Comparison of ENCODE assay signal across 8 mouse cellular contexts in the genomic region with DNA sequence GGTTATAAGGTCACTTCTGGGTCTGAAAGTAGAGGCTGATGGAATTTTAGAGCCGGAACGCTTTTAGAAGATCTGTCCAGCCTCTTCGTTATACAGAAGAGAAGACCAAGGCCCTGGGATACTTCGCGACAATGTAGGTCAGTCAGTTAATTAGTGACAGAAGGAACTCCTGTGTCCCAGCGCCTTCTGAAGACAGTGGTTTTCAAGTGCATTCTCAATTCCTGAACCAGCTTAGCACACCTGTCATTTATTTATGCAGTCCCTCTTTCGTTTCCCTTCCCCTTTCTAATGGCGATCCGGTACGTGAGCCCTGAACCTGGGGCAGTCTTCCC.
DNase-seq lines count a peak whose midpoint lies in the region; ATAC-seq and TF ChIP-seq lines count a peak whose summit lies in the region.

No protein-coding gene starts in this region.

- no peak for TF ChIP-seq CTCF in hindbrain, postnatal 0 days (IDR thresholded peaks at IDR 0.05; ENCODE audit: low read depth)

- H3K36me3 ChIP-seq in kidney, embryonic 16.5 days (ENCODE audit: insufficient read depth, low read length), result no peaks in the 10 kb centered on the region
- H3K36me3 ChIP-seq in hindbrain, postnatal 0 days (ENCODE audit: insufficient read depth, low read length), result no peaks in the 10 kb centered on the region
- H3K36me3 ChIP-seq in midbrain, embryonic 15.5 days (replicated peaks), result no peaks in the 10 kb centered on the region

- peak overlapping the region; percentile 84 for H3K27ac ChIP-seq in kidney, embryonic 16.5 days (ENCODE audit: low read length)
- H3K27ac ChIP-seq in brown adipose tissue, adult 24 weeks (replicated peaks; ENCODE audit: low read depth, low read length), result peak overlapping the region; percentile 79
- H3K27ac ChIP-seq in hindbrain, postnatal 0 days, result peak overlapping the region; percentile 87
- H3K27ac ChIP-seq in midbrain, embryonic 15.5 days, result peak overlapping the region; percentile 81

- ATAC-seq in kidney, embryonic 16.5 days (ENCODE audit: low FRiP score, low TSS enrichment), result peak; percentile 0; the same call in 1 of the 2 replicates
- no peak for ATAC-seq in hindbrain, postnatal 0 days
- ATAC-seq in midbrain, embryonic 15.5 days (replicated peaks), result no peak

- peak overlapping the region; percentile 97 for H3K4me2 ChIP-seq in kidney, embryonic 16.5 days (replicated peaks; ENCODE audit: low read depth, low read length)
- peak overlapping the region; percentile 97 for H3K4me2 ChIP-seq in hindbrain, postnatal 0 days (ENCODE audit: low read depth, low read length)
- peak overlapping the region; percentile 99 for H3K4me2 ChIP-seq in midbrain, embryonic 15.5 days

- DNase-seq in kidney, postnatal 10 days, result no peak
- DNase-seq in hindbrain, postnatal 0 days (ENCODE audit: low spot score), result peak; percentile 37
- no peak for DNase-seq in left cerebral cortex, postnatal 10 days (ENCODE audit: extremely low spot score in 1 of 2, low spot score in 2 of 2)
- no peak for DNase-seq in spleen, postnatal 14 days (ENCODE audit: low spot score in 2 of 2)
- DNase-seq in cerebellum, adult 11-12 months, result no peak

- intact Hi-C loops in left cerebral cortex, postnatal 10 days (cut with DNase I), result loop anchor here (5.0 kb wide), 2 partner anchors 35 to 50 kb away; no protein-coding TSS in a partner anchor

- peaks cover 4% of the 10 kb centered on the region; the same call in 1 of the 2 replicates for H3K4me1 ChIP-seq in kidney, embryonic 16.5 days (ENCODE audit: insufficient read depth, low read length)
- no peaks in the 10 kb centered on the region for H3K4me1 ChIP-seq in brown adipose tissue, adult 24 weeks (ENCODE audit: control insufficient read depth, insufficient read depth, insufficient read length, low read length)
- H3K4me1 ChIP-seq in hindbrain, postnatal 0 days (ENCODE audit: insufficient read depth, low read length), result peaks cover 4% of the 10 kb centered on the region; the same call in 1 of the 2 replicates
- H3K4me1 ChIP-seq in midbrain, embryonic 15.5 days, result peaks cover 13% of the 10 kb centered on the region

- no peaks in the 10 kb centered on the region for H3K9me3 ChIP-seq in kidney, embryonic 16.5 days (ENCODE audit: low read length)
- no peaks in the 10 kb centered on the region for H3K9me3 ChIP-seq in hindbrain, postnatal 0 days (ENCODE audit: low read length)
- no peaks in the 10 kb centered on the region for H3K9me3 ChIP-seq in midbrain, embryonic 15.5 days

- H3K4me3 ChIP-seq in kidney, embryonic 16.5 days (ENCODE audit: low read length), result peak overlapping the region; percentile 79
- H3K4me3 ChIP-seq in brown adipose tissue, adult 24 weeks (ENCODE audit: insufficient read depth, low read depth, low read length), result peak overlapping the region; percentile 91
- H3K4me3 ChIP-seq in hindbrain, postnatal 0 days (ENCODE audit: low read length), result peak overlapping the region; percentile 77
- peak overlapping the region; percentile 59 for H3K4me3 ChIP-seq in midbrain, embryonic 15.5 days

- peak overlapping the region; percentile 87 for H3K9ac ChIP-seq in kidney, embryonic 16.5 days (replicated peaks; ENCODE audit: low read length)
- H3K9ac ChIP-seq in hindbrain, postnatal 0 days (replicated peaks; ENCODE audit: low read length), result peak overlapping the region; percentile 75
- peak overlapping the region; percentile 78 for H3K9ac ChIP-seq in midbrain, embryonic 15.5 days

- no peaks in the 10 kb centered on the region for H3K27me3 ChIP-seq in kidney, embryonic 16.5 days (ENCODE audit: insufficient read depth, low read length)
- H3K27me3 ChIP-seq in hindbrain, postnatal 0 days (ENCODE audit: insufficient read depth, low read length), result no peaks in the 10 kb centered on the region
- H3K27me3 ChIP-seq in midbrain, embryonic 15.5 days (replicated peaks), result no peaks in the 10 kb centered on the region

- WGBS in kidney, embryonic 16.5 days, result 21% methylated on average over 10 of the region's 10 CpGs
- WGBS in hindbrain, postnatal 0 days, result 22% methylated on average over 10 of the region's 10 CpGs
- WGBS in midbrain, embryonic 15.5 days, result 25% methylated on average over 10 of the region's 10 CpGs
